Mouse (Mus musculus): ENCODE measurements around the gene Uaca.

- TF ChIP-seq POLR2A (IDR thresholded peaks at IDR 0.05; ENCODE audit: control insufficient read depth, extremely low read depth, insufficient read depth, low read length, poor library complexity) (no peak), CTCF (IDR thresholded peaks at IDR 0.05; ENCODE audit: borderline replicate concordance, control insufficient read depth, extremely low read depth, insufficient read depth, low read length, poor library complexity) (no peak)
Observed at GRCm38 (mm10) chr9:60864664-60865063, 70.3 kb downstream of the Uaca start.

Measured in thymus, adult 2 months (tissue).